Mouse (Mus musculus) bone marrow macrophage, adult 2 months (primary cell): Measurements from ENCODE around the gene Polr2c.

Experiments
- CTCF ChIP-seq: IDR thresholded peaks from 2 replicates; pipeline ENCODE4 v1.5.1; 2012; ENCODE audit warnings: low read depth, mild to moderate bottlenecking, low read length, moderate library complexity
- POLR2A ChIP-seq: IDR thresholded peaks from 2 replicates; pipeline ENCODE4 v1.6.1; 2012; ENCODE audit warnings: mild to moderate bottlenecking, low read depth, low read length, borderline replicate concordance

- TF ChIP-seq POLR2A, result no peak
- no peak for TF ChIP-seq CTCF
Measured at GRCm38 (mm10) chr8:94913061-94913660, 55.9 kb downstream of the Polr2c start.
